Mouse (Mus musculus): ENCODE results near the gene Kctd11.

- TF ChIP-seq POLR2A (IDR thresholded peaks at IDR 0.05; ENCODE audit: borderline replicate concordance, control insufficient read depth, low read depth, low read length) (peak; percentile 89), CTCF (IDR thresholded peaks at IDR 0.05; ENCODE audit: control insufficient read depth, insufficient read depth, low read length) (no peak)
These were observed 35.0 kb downstream of the Kctd11 start, which contains the start of gene Plscr3 for GRCm38 (mm10) chr11:69846198-69846680.
